Mouse (Mus musculus) kidney, postnatal 0 days (tissue): ENCODE measurements around the gene Ccdc126. TPM values are rescaled to one million over a fixed set of nuclear protein-coding genes. Genes with fewer than 3 reads are reported as not detected.
"Not testable (repeated sequence)": the region's sequence is repeated elsewhere in the genome, so short reads cannot be mapped to it uniquely, and the experiment has no call there.

Experiments used
- ATAC-seq: fragments of 200-750 bp; cut with Nextera tagmentation; replicated peaks from 2 replicates; pipeline ENCODE4 v1.8.0; 2017; ENCODE audit warnings: low read depth, moderate number of reproducible peaks, moderate TSS enrichment, moderate library complexity; ENCODE audit not compliant: low FRiP score
- DNase-seq: peaks from one replicate; pipeline ENCODE4 v3.0.0-alpha.2; 2016; ENCODE audit warnings: low spot score
- H3K27ac ChIP-seq: fragments of 300-500 bp; sonication (generic); 2 replicates; pipeline ENCODE4 v1.5.1; 2014; ENCODE audit warnings: mild to moderate bottlenecking
- H3K27me3 ChIP-seq: fragments of 300-500 bp; sonication (generic); 2 replicates; pipeline ENCODE4 v1.6.1; 2014; ENCODE audit warnings: low read length, mixed read lengths; ENCODE audit not compliant: insufficient read depth
- H3K36me3 ChIP-seq: fragments of 300-500 bp; sonication (generic); 2 replicates; pipeline ENCODE4 v1.6.1; 2014; ENCODE audit warnings: low read length, mixed read lengths; ENCODE audit not compliant: insufficient read depth
- H3K4me1 ChIP-seq: fragments of 300-500 bp; sonication (generic); replicated peaks from 2 replicates; pipeline ENCODE4 v1.6.1; 2014; ENCODE audit warnings: antibody characterized with exemption, low read length, mixed read lengths; ENCODE audit not compliant: insufficient read depth
- H3K4me2 ChIP-seq: fragments of 300-500 bp; sonication (generic); 2 replicates; pipeline ENCODE4 v1.6.1; 2014; ENCODE audit warnings: mild to moderate bottlenecking, low read length, moderate library complexity, mixed read lengths
- H3K4me3 ChIP-seq: fragments of 300-500 bp; sonication (generic); replicated peaks from 2 replicates; pipeline ENCODE4 v1.5.1; 2014; ENCODE audit warnings: low read depth, low read length
- H3K9ac ChIP-seq: fragments of 300-500 bp; sonication (generic); 2 replicates; pipeline ENCODE4 v1.6.1; 2014; ENCODE audit warnings: low read depth, low read length
- H3K9me3 ChIP-seq: fragments of 300-500 bp; sonication (generic); replicated peaks from 2 replicates; pipeline ENCODE4 v1.6.1; 2016; ENCODE audit warnings: low read length, inconsistent platforms, mixed read lengths
- CTCF ChIP-seq: IDR thresholded peaks from 2 replicates; pipeline ENCODE4 v1.5.1; 2016; ENCODE audit warnings: antibody characterized with exemption, low read depth, mild to moderate bottlenecking, moderate library complexity
- WGBS: fragments of 180-500 bp; shearing (Covaris S2); extraction: QIAGEN DNeasy Blood & Tissue Kit; methylation state at CpG from one replicate; pipeline ENCODE4 v1.1.7; 2014; 5-methylcytosine and 5-hydroxymethylcytosine counted together
- polyA plus RNA-seq: library from polyadenylated mRNA; unstranded; fragments of >200 nt; fragmentation: Nextera tagmentation; extraction: Ambion mirVana; gene quantifications from 2 replicates; pipeline ENCODE4 v1.2.1, GENCODE M21; 2015

Ccdc126 gene
- polyA plus RNA-seq, 1 experiment from 2014 or later, result 16.4 TPM

DNA sequence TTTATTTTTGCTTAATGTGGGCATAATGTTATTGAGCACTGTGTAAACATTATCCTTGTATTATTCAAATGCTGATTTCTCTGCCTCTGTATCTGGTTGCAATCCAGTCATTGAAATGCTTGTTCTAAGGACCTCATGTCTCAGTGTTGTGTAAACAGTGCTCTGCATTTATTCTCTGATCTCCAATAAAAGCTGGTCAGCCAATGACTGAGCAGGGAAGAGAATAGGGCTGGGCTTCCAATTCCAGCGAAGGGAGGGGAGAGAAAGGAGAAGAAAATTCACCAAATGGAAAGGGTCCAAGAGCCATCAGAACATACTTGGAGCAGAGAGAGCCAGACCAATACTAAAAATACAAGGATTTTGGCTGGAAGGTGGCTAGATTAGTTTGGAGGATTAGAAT, 38.1 kb upstream of the Ccdc126 start:
- Histone ChIP-seq H3K4me1 (no peaks in the 10 kb centered on the region), H3K36me3 (no peaks in the 10 kb centered on the region), H3K4me2 (no peak overlapping the region), H3K27me3 (no peaks in the 10 kb centered on the region), H3K9me3 (no peaks in the 10 kb centered on the region), H3K4me3 (no peak overlapping the region), H3K27ac (no peak overlapping the region), H3K9ac (no peak overlapping the region)
- ATAC-seq (no peak), DNase-seq (peak; percentile 16)
- TF ChIP-seq CTCF, result no peak
- WGBS, result 33% methylated on average over 1 of the region's 1 CpGs

DNA sequence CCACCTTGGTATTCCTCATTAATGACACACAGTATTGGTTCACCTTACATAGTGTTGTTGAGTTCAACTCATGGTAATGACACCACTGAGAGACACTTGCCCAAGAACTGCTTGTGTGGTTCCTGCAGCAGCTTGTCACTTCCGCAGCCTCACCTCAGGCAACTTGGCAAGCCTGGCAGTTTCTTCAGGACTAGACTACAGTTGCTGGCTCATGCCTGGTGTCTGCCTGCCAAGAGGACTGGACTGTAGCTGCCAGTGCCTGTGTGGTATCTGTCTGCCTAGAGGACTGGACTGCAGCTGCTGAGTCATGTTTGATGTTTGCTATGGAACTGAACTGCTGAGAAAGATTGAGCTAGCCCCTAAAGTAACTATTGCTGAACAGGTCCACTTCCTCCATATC, 37.0 kb upstream of the Ccdc126 start:
- ATAC-seq (no peak), DNase-seq (no peak)
- Histone ChIP-seq H3K9ac (no peak overlapping the region), H3K27ac (no peak overlapping the region), H3K4me3 (no peak overlapping the region), H3K4me1 (no peaks in the 10 kb centered on the region), H3K27me3 (no peaks in the 10 kb centered on the region), H3K4me2 (no peak overlapping the region), H3K9me3 (no peaks in the 10 kb centered on the region), H3K36me3 (no peaks in the 10 kb centered on the region)
- 86% methylated on average over 1 of the region's 1 CpGs for WGBS
- no peak for TF ChIP-seq CTCF

DNA sequence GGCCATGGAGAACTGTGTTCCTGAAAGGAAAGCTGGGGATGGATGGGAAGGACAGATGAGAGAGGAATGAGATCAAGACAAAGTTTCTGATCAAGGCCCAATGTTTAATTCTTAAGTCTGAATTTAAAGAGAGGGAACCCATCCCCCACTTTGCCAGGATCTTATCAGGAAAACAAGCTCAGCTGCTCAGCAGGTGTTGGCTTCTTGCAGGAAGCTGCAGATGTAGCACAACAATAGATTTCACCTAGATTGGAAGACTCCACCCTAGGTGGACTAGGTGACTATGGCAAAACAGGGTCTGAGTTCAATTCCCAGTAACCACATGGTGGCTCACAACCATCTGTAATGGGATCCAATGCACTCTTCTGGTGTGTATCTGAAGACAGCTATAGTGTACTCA, 20.8 kb upstream of the Ccdc126 start:
- no peak for ATAC-seq
- Histone ChIP-seq H3K36me3 (no peaks in the 10 kb centered on the region), H3K4me1 (no peaks in the 10 kb centered on the region), H3K9me3 (no peaks in the 10 kb centered on the region), H3K27ac (no peak overlapping the region), H3K27me3 (no peaks in the 10 kb centered on the region), H3K9ac (no peak overlapping the region), H3K4me3 (no peak overlapping the region), H3K4me2 (no peak overlapping the region)
- no peak for DNase-seq
- TF ChIP-seq CTCF, result no peak

DNA sequence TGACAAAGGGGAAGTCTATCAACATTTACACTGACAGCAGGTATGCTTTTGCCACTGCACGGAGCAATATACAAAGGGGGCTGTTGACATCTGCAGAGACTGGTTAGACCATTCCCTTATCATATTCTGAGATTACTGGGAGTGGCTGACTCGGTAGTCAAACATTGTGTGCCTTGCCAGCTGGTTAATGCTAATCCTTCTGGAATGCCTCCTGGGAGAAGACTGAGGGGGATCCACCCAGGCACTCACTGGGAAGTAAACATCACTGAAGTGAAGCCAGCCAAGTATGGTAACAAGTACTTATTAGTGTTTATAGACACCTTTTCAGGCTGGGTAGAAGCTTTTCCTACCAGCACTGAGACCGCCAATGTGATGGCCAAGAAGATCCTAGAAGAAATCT, 4.3 kb upstream of the Ccdc126 start:
- not testable (repeated sequence) for H3K4me3 ChIP-seq, H3K9me3 ChIP-seq, H3K36me3 ChIP-seq, H3K9ac ChIP-seq, H3K4me1 ChIP-seq, H3K27me3 ChIP-seq, H3K27ac ChIP-seq, H3K4me2 ChIP-seq, DNase-seq, ATAC-seq
- WGBS, result 61% methylated on average over 3 of the region's 3 CpGs

DNA sequence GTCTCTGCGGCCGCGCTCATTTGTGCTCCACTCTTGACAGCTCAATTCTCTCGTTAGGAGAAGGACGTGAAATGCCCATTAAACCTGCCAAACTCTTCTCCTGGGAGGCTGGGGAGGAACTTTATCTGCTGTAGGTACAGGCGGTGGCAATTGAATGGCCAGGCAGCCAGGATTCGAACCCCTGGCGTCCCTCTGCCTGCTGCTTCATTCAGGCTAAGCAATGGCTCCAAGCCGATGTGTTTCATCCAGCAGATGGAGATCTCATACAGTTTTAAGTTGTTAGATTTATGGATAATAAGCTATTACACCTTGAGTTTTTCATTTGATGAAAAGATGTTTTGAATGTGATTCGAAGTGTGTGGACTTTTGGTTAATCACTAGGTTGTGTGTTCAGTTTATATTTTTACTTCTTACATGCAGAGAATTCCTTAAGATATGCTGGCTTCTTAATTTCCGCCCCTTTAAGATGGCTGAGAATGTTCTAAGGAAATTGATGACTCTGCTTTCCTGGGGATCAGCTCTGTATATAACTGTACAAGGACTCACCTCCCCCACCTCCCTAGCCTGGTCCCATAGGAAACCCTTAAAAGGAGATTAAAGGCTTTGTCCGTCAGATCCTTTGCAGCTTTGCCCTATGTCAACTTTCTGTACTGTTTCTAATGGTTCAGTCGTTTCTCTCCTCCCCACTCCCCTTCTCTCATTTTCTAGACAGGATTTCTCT, 681 bp downstream of the Ccdc126 start:
- peak overlapping the region; percentile 60 for H3K4me3 ChIP-seq
- H3K4me1 ChIP-seq, result no peaks in the 10 kb centered on the region
- H3K4me2 ChIP-seq, result peak overlapping the region; percentile 73
- H3K27me3 ChIP-seq, result no peaks in the 10 kb centered on the region
- no peaks in the 10 kb centered on the region for H3K36me3 ChIP-seq
- WGBS, result 8% methylated on average over 13 of the region's 13 CpGs
- no peaks in the 10 kb centered on the region for H3K9me3 ChIP-seq
- ATAC-seq (peak; percentile 12; the same call in 1 of the 2 replicates), DNase-seq (peak; percentile 65)
- H3K27ac ChIP-seq, result peak overlapping the region; percentile 90
- no peak for TF ChIP-seq CTCF
- peak overlapping the region; percentile 85 for H3K9ac ChIP-seq

DNA sequence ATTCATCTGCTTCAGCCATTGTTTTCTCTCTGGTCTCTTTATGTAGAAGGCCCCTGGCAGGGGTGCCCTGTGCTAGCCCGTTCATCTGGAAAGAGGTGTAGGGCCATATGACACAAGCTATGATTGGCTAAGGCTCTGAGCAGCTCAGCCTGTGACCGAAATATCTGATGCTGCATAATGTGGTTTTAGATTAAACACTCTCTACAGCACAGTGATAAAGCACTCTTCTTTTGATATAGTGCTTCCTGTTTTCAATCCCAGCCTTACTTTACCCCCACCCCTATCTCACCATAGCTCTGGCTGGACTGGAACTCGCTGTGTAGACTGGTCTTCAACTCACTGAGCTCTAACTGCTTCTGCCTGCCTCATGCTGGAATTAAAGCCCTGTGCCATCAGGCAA, 2.3 kb downstream of the Ccdc126 start:
- no peaks in the 10 kb centered on the region for H3K4me1 ChIP-seq
- H3K27me3 ChIP-seq, result no peaks in the 10 kb centered on the region
- ATAC-seq (no peak), DNase-seq (no peak)
- H3K9ac ChIP-seq, result no peak overlapping the region
- no peak overlapping the region for H3K4me3 ChIP-seq
- TF ChIP-seq CTCF, result no peak
- no peaks in the 10 kb centered on the region for H3K36me3 ChIP-seq
- H3K27ac ChIP-seq, result no peak overlapping the region
- H3K9me3 ChIP-seq, result no peaks in the 10 kb centered on the region
- H3K4me2 ChIP-seq, result no peak overlapping the region
- WGBS, result 71% methylated on average over 3 of the region's 3 CpGs

DNA sequence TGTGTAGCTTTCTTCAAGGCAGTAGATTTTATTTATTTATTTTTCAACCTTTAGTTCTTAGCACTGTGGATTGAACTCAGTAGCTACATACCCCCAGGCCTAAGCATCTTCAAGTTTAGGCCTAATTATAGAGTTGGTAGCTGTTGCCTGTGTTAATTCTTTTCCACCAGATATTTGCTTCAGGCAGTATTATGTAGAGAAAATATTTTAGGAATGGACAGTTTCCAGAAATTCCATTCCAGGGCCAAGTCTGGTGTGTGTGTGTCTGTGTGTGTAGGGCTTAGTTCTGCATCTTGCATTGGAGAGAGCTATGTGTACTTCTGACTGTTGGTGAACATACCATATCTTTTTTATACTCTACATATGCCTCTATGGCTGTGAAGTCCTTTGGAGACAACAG, 3.0 kb downstream of the Ccdc126 start:
- Histone ChIP-seq H3K4me1 (no peaks in the 10 kb centered on the region), H3K27me3 (no peaks in the 10 kb centered on the region), H3K36me3 (no peaks in the 10 kb centered on the region), H3K9me3 (no peaks in the 10 kb centered on the region), H3K9ac (no peak overlapping the region), H3K4me2 (no peak overlapping the region), H3K27ac (no peak overlapping the region), H3K4me3 (no peak overlapping the region)
- ATAC-seq (no peak), DNase-seq (no peak)
- TF ChIP-seq CTCF, result no peak
